Mouse (Mus musculus) cerebellum, postnatal 10 days (tissue): Measurements from ENCODE around the gene Raet1e.
"Not testable (repeated sequence)": the region's sequence is repeated elsewhere in the genome, so short reads cannot be mapped to it uniquely, and the experiment has no call there.

ENCODE experiments used
- DNase-seq, 2 experiments: peaks; one replicate each; pipeline ENCODE4 v3.0.0; 2021; ENCODE audit warnings: mixed read lengths in 2 of 2

The Raet1e gene

GRCm38 (mm10) chr10:22274445-22275057, 116.2 kb downstream of the Raet1e start:
- peak; percentile 0 to 5 for DNase-seq

GRCm38 (mm10) chr10:22278468-22278867, 120.1 kb downstream of the Raet1e start:
- not testable (repeated sequence) for DNase-seq

GRCm38 (mm10) chr10:22282816-22283215, 124.4 kb downstream of the Raet1e start:
- DNase-seq, result no peak

GRCm38 (mm10) chr10:22295676-22296075, 137.3 kb downstream of the Raet1e start:
- no peak for DNase-seq

- no peak for DNase-seq
These were observed 138.8 kb downstream of the Raet1e start for GRCm38 (mm10) chr10:22297033-22297762.

- no peak for DNase-seq
These were observed 139.5 kb downstream of the Raet1e start for GRCm38 (mm10) chr10:22297766-22298461.

GRCm38 (mm10) chr10:22299324-22299723, 141.0 kb downstream of the Raet1e start:
- no peak for DNase-seq

- no peak for DNase-seq
These were observed 143.3 kb downstream of the Raet1e start for GRCm38 (mm10) chr10:22301641-22302040.

- DNase-seq, result no peak
These were observed 144.1 kb downstream of the Raet1e start for GRCm38 (mm10) chr10:22302344-22303057.

- no peak for DNase-seq
These were observed 145.4 kb downstream of the Raet1e start for GRCm38 (mm10) chr10:22303736-22304135.

- DNase-seq, result no peak
These were observed 147.4 kb downstream of the Raet1e start for GRCm38 (mm10) chr10:22305801-22306200.

- no peak for DNase-seq
These were observed 148.1 kb downstream of the Raet1e start for GRCm38 (mm10) chr10:22306452-22306851.

GRCm38 (mm10) chr10:22308221-22308620, 149.9 kb downstream of the Raet1e start:
- DNase-seq, result no peak

GRCm38 (mm10) chr10:22322858-22323257, 164.5 kb downstream of the Raet1e start:
- no peak for DNase-seq

- DNase-seq, result not testable (repeated sequence)
These were observed 187.4 kb downstream of the Raet1e start for GRCm38 (mm10) chr10:22345721-22346120.

- not testable (repeated sequence) for DNase-seq
These were observed 195.3 kb downstream of the Raet1e start for GRCm38 (mm10) chr10:22353548-22354195.

GRCm38 (mm10) chr10:22354196-22354574, 195.8 kb downstream of the Raet1e start:
- DNase-seq, result not testable (repeated sequence)

GRCm38 (mm10) chr10:22357373-22357772, 199.0 kb downstream of the Raet1e start:
- DNase-seq, result not testable (repeated sequence)

- not testable (repeated sequence) for DNase-seq
These were observed 201.9 kb downstream of the Raet1e start, which contains the start of gene Raet1d for GRCm38 (mm10) chr10:22360252-22360651. Raet1d (plus strand) TSS chr10:22360552.

GRCm38 (mm10) chr10:22360957-22361356, 202.6 kb downstream of the Raet1e start:
- not testable (repeated sequence) for DNase-seq

GRCm38 (mm10) chr10:22361415-22362352, 203.3 kb downstream of the Raet1e start:
- peak in 1 of 2 experiments; percentile 13 for DNase-seq
